Mouse (Mus musculus) cortical plate, adult 2 months (tissue): ENCODE results near the gene Dnajc17.

ENCODE experiments used
- CTCF ChIP-seq: fragments of 200-500 bp; IDR thresholded peaks from 2 replicates; pipeline ENCODE4 v1.5.1; 2011; ENCODE audit warnings: mild to moderate bottlenecking, control low read depth, low read length; ENCODE audit not compliant: insufficient read depth; ENCODE audit errors: extremely low read depth
- POLR2A ChIP-seq: fragments of 200-500 bp; IDR thresholded peaks from 2 replicates; pipeline ENCODE4 v1.6.1; 2011; ENCODE audit warnings: mild to moderate bottlenecking, low read length, control low read depth; ENCODE audit not compliant: insufficient read depth; ENCODE audit errors: extremely low read depth

GRCm38 (mm10) chr2:119171574-119171973, 37.0 kb downstream of the Dnajc17 start:
- TF ChIP-seq CTCF (no peak), POLR2A (no peak)
